Comparison of ENCODE assay signal across 8 mouse cellular contexts in the genomic region with DNA sequence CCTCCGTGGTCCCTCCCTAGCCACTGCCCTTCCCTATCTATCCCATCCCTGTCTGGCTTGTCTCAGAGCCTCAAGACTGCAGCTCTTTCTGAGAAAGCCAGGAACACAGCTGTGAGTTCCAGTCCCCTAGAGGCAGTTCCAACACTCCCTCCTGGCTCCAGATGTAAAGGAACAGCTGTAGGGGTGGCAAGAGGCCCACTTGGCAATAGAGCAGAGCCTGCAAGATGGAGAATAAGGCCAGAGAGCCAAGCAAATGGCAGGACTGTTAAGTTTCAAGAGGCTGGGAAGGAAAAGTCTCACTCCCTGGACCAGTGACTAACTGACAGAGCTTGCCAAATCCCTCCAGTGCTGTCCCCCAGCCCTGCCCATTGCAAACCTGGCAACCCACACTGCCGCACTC.
DNase-seq lines count a peak whose midpoint lies in the region; ATAC-seq lines count a peak whose summit lies in the region.

No protein-coding gene starts in this region.

- ATAC-seq in frontal cortex, adult (ENCODE audit: low TSS enrichment) = no peak
- no peak for ATAC-seq in midbrain, embryonic 14.5 days (ENCODE audit: low FRiP score, low TSS enrichment)

- H3K4me3 ChIP-seq in midbrain, embryonic 14.5 days (replicated peaks; ENCODE audit: low read depth, low read length) = no peak overlapping the region

- H3K9me3 ChIP-seq in midbrain, embryonic 14.5 days (ENCODE audit: control insufficient read depth, low read length) = no peaks in the 10 kb centered on the region

- H3K9ac ChIP-seq in midbrain, embryonic 14.5 days (replicated peaks; ENCODE audit: low read length) = no peak overlapping the region

- H3K27ac ChIP-seq in midbrain, embryonic 14.5 days (replicated peaks; ENCODE audit: low read depth, low read length) = no peak overlapping the region

- H3K36me3 ChIP-seq in midbrain, embryonic 14.5 days (ENCODE audit: control insufficient read depth, insufficient read depth, low read length) = no peaks in the 10 kb centered on the region

- 85% methylated on average over 2 of the region's 2 CpGs for WGBS in midbrain, embryonic 14.5 days

- DNase-seq in right cerebral cortex, postnatal 10 days (ENCODE audit: low spot score in 2 of 2) = peak; percentile 56 to 69
- DNase-seq in right cerebral cortex, postnatal 14 days = no peak
- DNase-seq in gastrocnemius, postnatal 4 days (ENCODE audit: low spot score in 2 of 2) = peak; percentile 85 to 89
- peak; percentile 42 for DNase-seq in kidney, adult 9 months
- peak; percentile 94 for DNase-seq in lung, postnatal 10 days
- no peak for DNase-seq in frontal cortex, adult 2 months (ENCODE audit: extremely low spot score in 1 of 2, low spot score in 1 of 2)
- DNase-seq in midbrain, embryonic 14.5 days = no peak

- no peak overlapping the region for H3K4me2 ChIP-seq in midbrain, embryonic 14.5 days (ENCODE audit: low read length)

- peaks cover 14% of the 10 kb centered on the region; the same call in 1 of the 2 replicates for H3K4me1 ChIP-seq in midbrain, embryonic 14.5 days (ENCODE audit: control insufficient read depth, insufficient read depth, low read length)

- H3K27me3 ChIP-seq in midbrain, embryonic 14.5 days (ENCODE audit: control insufficient read depth, insufficient read depth, low read length) = no peaks in the 10 kb centered on the region

Comparison
In these comparisons a context has a peak if more than half of its experiments do, and no peak if none do; other contexts are left out.
1. DNase-seq: peak in right cerebral cortex, postnatal 10 days (2 of 2), gastrocnemius, postnatal 4 days (2 of 2), kidney, adult 9 months (single experiment) and lung, postnatal 10 days (single experiment); none in right cerebral cortex, postnatal 14 days (single experiment), frontal cortex, adult 2 months (0 of 2) and midbrain, embryonic 14.5 days (single experiment).